Mouse (Mus musculus): ENCODE measurements around the gene Srpk2.

DNA sequence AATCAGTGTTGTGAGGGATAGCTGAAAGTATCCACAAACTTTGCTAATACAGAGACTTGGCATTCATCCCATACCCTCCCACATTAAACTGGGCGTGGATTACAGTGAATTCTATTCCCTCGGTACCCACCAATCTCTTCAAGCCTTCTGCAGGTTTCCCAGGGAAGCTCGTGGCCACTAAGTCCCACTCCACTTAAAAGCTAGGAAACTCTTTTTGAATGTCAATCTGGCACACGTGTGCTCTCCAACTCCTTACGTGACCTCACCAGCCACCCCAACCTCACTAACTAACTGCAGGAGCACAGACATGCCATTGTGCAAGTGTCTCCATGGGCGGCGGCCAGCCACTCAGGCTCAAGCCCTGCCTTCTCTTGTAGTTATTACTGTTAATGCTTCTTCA is 12.3 kb downstream of the Srpk2 start:
- TF ChIP-seq CTCF (IDR thresholded peaks at IDR 0.05; ENCODE audit: low read depth, low read length) = no peak
- no peak for TF ChIP-seq POLR2A (IDR thresholded peaks at IDR 0.05; ENCODE audit: borderline replicate concordance, low read depth, low read length)

Measured in bone marrow macrophage, adult 2 months (primary cell).